Mouse (Mus musculus): ENCODE results near the gene Smurf2.
A peak's percentile ranks its signal among the peaks of the same experiment; 100 is the strongest.

Smurf2 gene

GRCm38 (mm10) chr11:106905707-106906106 is 14.8 kb downstream of the Smurf2 start:
- DNase-seq (ENCODE audit: low spot score) = no peak

- no peak for DNase-seq (ENCODE audit: low spot score)
Measured at GRCm38 (mm10) chr11:106899804-106900203, 20.7 kb downstream of the Smurf2 start.

- DNase-seq (ENCODE audit: low spot score) = no peak
Measured at GRCm38 (mm10) chr11:106896561-106897168, 23.9 kb downstream of the Smurf2 start.

GRCm38 (mm10) chr11:106883656-106884055 is 36.9 kb downstream of the Smurf2 start:
- DNase-seq (ENCODE audit: low spot score) = no peak

GRCm38 (mm10) chr11:106872650-106873049 is 47.9 kb downstream of the Smurf2 start:
- no peak for DNase-seq (ENCODE audit: low spot score)

- DNase-seq (ENCODE audit: low spot score) = peak; percentile 59
Measured at GRCm38 (mm10) chr11:106851438-106851837, 69.1 kb downstream of the Smurf2 start.

- no peak for DNase-seq (ENCODE audit: low spot score)
Measured at GRCm38 (mm10) chr11:106842002-106842401, 78.5 kb downstream of the Smurf2 start.

- no peak for DNase-seq (ENCODE audit: low spot score)
Measured at GRCm38 (mm10) chr11:106828079-106828478, 92.4 kb downstream of the Smurf2 start.

GRCm38 (mm10) chr11:106824403-106824802 is 96.1 kb downstream of the Smurf2 start:
- no peak for DNase-seq (ENCODE audit: low spot score)

- DNase-seq (ENCODE audit: low spot score) = no peak
Measured at GRCm38 (mm10) chr11:106823741-106824140, 96.8 kb downstream of the Smurf2 start.

- DNase-seq (ENCODE audit: low spot score) = no peak
Measured at GRCm38 (mm10) chr11:106822911-106823310, 97.6 kb downstream of the Smurf2 start.

GRCm38 (mm10) chr11:106822491-106822890 is 98.0 kb downstream of the Smurf2 start:
- DNase-seq (ENCODE audit: low spot score) = no peak

GRCm38 (mm10) chr11:106821397-106821796 is 99.1 kb downstream of the Smurf2 start:
- no peak for DNase-seq (ENCODE audit: low spot score)

- DNase-seq (ENCODE audit: low spot score) = no peak
Measured at GRCm38 (mm10) chr11:106820972-106821371, 99.5 kb downstream of the Smurf2 start.

- DNase-seq (ENCODE audit: low spot score) = no peak
Measured at GRCm38 (mm10) chr11:106820252-106820651, 100.3 kb downstream of the Smurf2 start.

- DNase-seq (ENCODE audit: low spot score) = no peak
Measured at GRCm38 (mm10) chr11:106819595-106819994, 100.9 kb downstream of the Smurf2 start.

GRCm38 (mm10) chr11:106818341-106818740 is 102.2 kb downstream of the Smurf2 start:
- DNase-seq (ENCODE audit: low spot score) = no peak

- DNase-seq (ENCODE audit: low spot score) = no peak
Measured at GRCm38 (mm10) chr11:106817808-106818207, 102.7 kb downstream of the Smurf2 start.

GRCm38 (mm10) chr11:106817156-106817555 is 103.4 kb downstream of the Smurf2 start:
- DNase-seq (ENCODE audit: low spot score) = no peak

GRCm38 (mm10) chr11:106816316-106816715 is 104.2 kb downstream of the Smurf2 start:
- DNase-seq (ENCODE audit: low spot score) = no peak

GRCm38 (mm10) chr11:106815761-106816160 is 104.8 kb downstream of the Smurf2 start:
- DNase-seq (ENCODE audit: low spot score) = no peak

- DNase-seq (ENCODE audit: low spot score) = no peak
Measured at GRCm38 (mm10) chr11:106815331-106815730, 105.2 kb downstream of the Smurf2 start.

GRCm38 (mm10) chr11:106814601-106815320 is 105.8 kb downstream of the Smurf2 start:
- peak; percentile 64 for DNase-seq (ENCODE audit: low spot score)

Data from adipocyte (in vitro differentiated cells).